Mouse (Mus musculus) brain, embryonic 14.5 days (tissue): ENCODE data around the gene Rps6kl1. TPM values are rescaled to one million over a fixed set of nuclear protein-coding genes. Genes with fewer than 3 reads are reported as not detected.

ENCODE experiments used
- DNase-seq: peaks from one replicate; pipeline ENCODE4 v3.0.0-alpha.2; 2011; ENCODE audit warnings: low read depth
- CTCF ChIP-seq: fragments of 200-500 bp; IDR thresholded peaks from 2 replicates; pipeline ENCODE4 v1.5.1; 2012; ENCODE audit warnings: inconsistent platforms, mild to moderate bottlenecking, moderate library complexity, borderline replicate concordance; ENCODE audit not compliant: insufficient read depth, insufficient read length; ENCODE audit errors: extremely low read depth
- POLR2A ChIP-seq: fragments of 200-500 bp; IDR thresholded peaks from 2 replicates; pipeline ENCODE4 v1.6.1; 2012; ENCODE audit warnings: mild to moderate bottlenecking, inconsistent platforms, borderline replicate concordance; ENCODE audit not compliant: poor library complexity, insufficient read depth, insufficient read length, severe bottlenecking; ENCODE audit errors: extremely low read depth
- polyA plus RNA-seq: library from polyadenylated mRNA; depleted of rRNA; stranded (reverse); fragments of >200 nt; gene quantifications from 2 replicates; pipeline ENCODE4 v1.2.3, GENCODE M21; 2012; rRNA removed

The Rps6kl1 gene
- polyA plus RNA-seq = 26.9 and 28.2 TPM in 2 replicates

- TF ChIP-seq POLR2A (no peak), CTCF (no peak)
- peak; percentile 90 for DNase-seq
Observed at GRCm38 (mm10) chr12:85151002-85151774, at the start of gene Rps6kl1. Gene Rps6kl1 (minus strand): TSS chr12:85151264.

- no peak for DNase-seq
- TF ChIP-seq POLR2A = no peak
- no peak for TF ChIP-seq CTCF
Observed at GRCm38 (mm10) chr12:85199954-85200353, 48.9 kb upstream of the Rps6kl1 start.

- no peak for TF ChIP-seq POLR2A
- no peak for TF ChIP-seq CTCF
- no peak for DNase-seq
Observed at GRCm38 (mm10) chr12:85197936-85198335, 46.9 kb upstream of the Rps6kl1 start.

GRCm38 (mm10) chr12:85197371-85197770, 46.3 kb upstream of the Rps6kl1 start:
- no peak for TF ChIP-seq CTCF
- TF ChIP-seq POLR2A = no peak
- DNase-seq = no peak

- no peak for DNase-seq
- no peak for TF ChIP-seq POLR2A
- TF ChIP-seq CTCF = no peak
Observed at GRCm38 (mm10) chr12:85196191-85196590, 45.1 kb upstream of the Rps6kl1 start.

GRCm38 (mm10) chr12:85195086-85195485, 44.0 kb upstream of the Rps6kl1 start:
- TF ChIP-seq POLR2A = no peak
- no peak for TF ChIP-seq CTCF
- DNase-seq = no peak

- DNase-seq = peak; percentile 84
- TF ChIP-seq CTCF (no peak), POLR2A (no peak)
Observed at GRCm38 (mm10) chr12:85194623-85195018, 43.6 kb upstream of the Rps6kl1 start.

- TF ChIP-seq POLR2A (no peak), CTCF (no peak)
Observed at GRCm38 (mm10) chr12:85193923-85194622, 43.0 kb upstream of the Rps6kl1 start.

GRCm38 (mm10) chr12:85193146-85193545, 42.1 kb upstream of the Rps6kl1 start:
- TF ChIP-seq CTCF = no peak
- no peak for TF ChIP-seq POLR2A
- no peak for DNase-seq

More at GRCm38 (mm10) chr12:85193923-85194622, 43.0 kb upstream of the Rps6kl1 start:
- no peak for DNase-seq

- TF ChIP-seq POLR2A (no peak), CTCF (no peak)
- peak; percentile 66 for DNase-seq
Observed at GRCm38 (mm10) chr12:85192461-85193108, 41.5 kb upstream of the Rps6kl1 start.

- TF ChIP-seq CTCF (no peak), POLR2A (no peak)
- no peak for DNase-seq
Observed at GRCm38 (mm10) chr12:85190290-85190689, 39.2 kb upstream of the Rps6kl1 start.
